Mouse (Mus musculus): ENCODE measurements around the gene Gys1. TPM values are rescaled to one million over a fixed set of nuclear protein-coding genes. Genes with fewer than 3 reads are reported as not detected.

Gys1 gene
- polyA plus RNA-seq, 1 experiment from 2014 or later, result 32.7 TPM

GRCm38 (mm10) chr7:45403532-45404261 is 30.9 kb upstream of the Gys1 start:
- Histone ChIP-seq H3K9me3 (ENCODE audit: control insufficient read depth, low read depth, low read length) (no peaks in the 10 kb centered on the region), H3K27me3 (ENCODE audit: control insufficient read depth, insufficient read depth, low read length) (peaks cover 33% of the 10 kb centered on the region), H3K4me3 (ENCODE audit: low read depth, low read length) (no peak overlapping the region), H3K4me1 (ENCODE audit: control insufficient read depth, insufficient read depth, low read length) (no peaks in the 10 kb centered on the region), H3K4me2 (replicated peaks; ENCODE audit: low read depth, low read length) (no peak overlapping the region), H3K36me3 (ENCODE audit: control insufficient read depth, insufficient read depth, low read length) (no peaks in the 10 kb centered on the region), H3K27ac (ENCODE audit: low read length) (no peak overlapping the region), H3K9ac (replicated peaks; ENCODE audit: low read depth, low read length) (no peak overlapping the region)
- ATAC-seq (ENCODE audit: insufficient number of reproducible peaks, insufficient read depth, low FRiP score, low read depth), result no peak
- WGBS, result 44% methylated on average over 6 of the region's 6 CpGs

GRCm38 (mm10) chr7:45405091-45406075 is 29.3 kb upstream of the Gys1 start, which contains the start of gene Kcna7:
Kcna7 (plus strand) TSS chr7:45405653.
- Histone ChIP-seq H3K9me3 (ENCODE audit: control insufficient read depth, low read depth, low read length) (no peaks in the 10 kb centered on the region), H3K9ac (replicated peaks; ENCODE audit: low read depth, low read length) (no peak within 1 kb of the TSS), H3K4me3 (ENCODE audit: low read depth, low read length) (peak within 1 kb of the TSS; percentile 36), H3K4me1 (ENCODE audit: control insufficient read depth, insufficient read depth, low read length) (no peaks in the 10 kb centered on the region), H3K27me3 (ENCODE audit: control insufficient read depth, insufficient read depth, low read length) (peaks cover 35% of the 10 kb centered on the region), H3K27ac (ENCODE audit: low read length) (no peak within 1 kb of the TSS), H3K4me2 (replicated peaks; ENCODE audit: low read depth, low read length) (peak within 1 kb of the TSS; percentile 64), H3K36me3 (ENCODE audit: control insufficient read depth, insufficient read depth, low read length) (no peaks in the 10 kb centered on the region)
- WGBS, result 11% methylated on average over 28 of the region's 28 CpGs
- no peak for ATAC-seq (ENCODE audit: insufficient number of reproducible peaks, insufficient read depth, low FRiP score, low read depth)

GRCm38 (mm10) chr7:45406157-45407156 is 28.2 kb upstream of the Gys1 start:
- no peak overlapping the region for H3K9ac ChIP-seq (replicated peaks; ENCODE audit: low read depth, low read length)
- no peak overlapping the region for H3K27ac ChIP-seq (ENCODE audit: low read length)
- no peaks in the 10 kb centered on the region for H3K9me3 ChIP-seq (ENCODE audit: control insufficient read depth, low read depth, low read length)
- H3K4me2 ChIP-seq (replicated peaks; ENCODE audit: low read depth, low read length), result peak overlapping the region; percentile 64
- no peak for ATAC-seq (ENCODE audit: insufficient number of reproducible peaks, insufficient read depth, low FRiP score, low read depth)
- peak overlapping the region; percentile 36 for H3K4me3 ChIP-seq (ENCODE audit: low read depth, low read length)
- no peaks in the 10 kb centered on the region for H3K36me3 ChIP-seq (ENCODE audit: control insufficient read depth, insufficient read depth, low read length)
- no peaks in the 10 kb centered on the region for H3K4me1 ChIP-seq (ENCODE audit: control insufficient read depth, insufficient read depth, low read length)
- under 1% methylated on average over 101 of the region's 114 CpGs for WGBS
- peaks cover 36% of the 10 kb centered on the region for H3K27me3 ChIP-seq (ENCODE audit: control insufficient read depth, insufficient read depth, low read length)

- Histone ChIP-seq H3K36me3 (ENCODE audit: control insufficient read depth, insufficient read depth, low read length) (no peaks in the 10 kb centered on the region), H3K9me3 (ENCODE audit: control insufficient read depth, low read depth, low read length) (no peaks in the 10 kb centered on the region), H3K9ac (replicated peaks; ENCODE audit: low read depth, low read length) (no peak overlapping the region), H3K4me2 (replicated peaks; ENCODE audit: low read depth, low read length) (no peak overlapping the region), H3K4me3 (ENCODE audit: low read depth, low read length) (no peak overlapping the region), H3K27ac (ENCODE audit: low read length) (no peak overlapping the region), H3K4me1 (ENCODE audit: control insufficient read depth, insufficient read depth, low read length) (no peaks in the 10 kb centered on the region), H3K27me3 (ENCODE audit: control insufficient read depth, insufficient read depth, low read length) (peaks cover 39% of the 10 kb centered on the region)
- whole genome bisulfite sequencing, result 72% methylated on average over 10 of the region's 10 CpGs
- no peak for ATAC-seq (ENCODE audit: insufficient number of reproducible peaks, insufficient read depth, low FRiP score, low read depth)
These were observed 26.8 kb upstream of the Gys1 start for GRCm38 (mm10) chr7:45407836-45408235.

GRCm38 (mm10) chr7:45408351-45408750 is 26.3 kb upstream of the Gys1 start:
- H3K9me3 ChIP-seq (ENCODE audit: control insufficient read depth, low read depth, low read length), result no peaks in the 10 kb centered on the region
- no peak overlapping the region for H3K4me2 ChIP-seq (replicated peaks; ENCODE audit: low read depth, low read length)
- WGBS, result 69% methylated on average over 7 of the region's 7 CpGs

GRCm38 (mm10) chr7:45408949-45409348 is 25.7 kb upstream of the Gys1 start:
- Histone ChIP-seq H3K4me1 (ENCODE audit: control insufficient read depth, insufficient read depth, low read length) (peaks cover 3% of the 10 kb centered on the region; the same call in 1 of the 2 replicates), H3K27ac (ENCODE audit: low read length) (no peak overlapping the region), H3K4me3 (ENCODE audit: low read depth, low read length) (no peak overlapping the region), H3K4me2 (replicated peaks; ENCODE audit: low read depth, low read length) (no peak overlapping the region), H3K36me3 (ENCODE audit: control insufficient read depth, insufficient read depth, low read length) (no peaks in the 10 kb centered on the region), H3K9me3 (ENCODE audit: control insufficient read depth, low read depth, low read length) (no peaks in the 10 kb centered on the region), H3K9ac (replicated peaks; ENCODE audit: low read depth, low read length) (no peak overlapping the region), H3K27me3 (ENCODE audit: control insufficient read depth, insufficient read depth, low read length) (peaks cover 40% of the 10 kb centered on the region)
- 88% methylated on average over 17 of the region's 17 CpGs for WGBS
- no peak for ATAC-seq (ENCODE audit: insufficient number of reproducible peaks, insufficient read depth, low FRiP score, low read depth)

More at GRCm38 (mm10) chr7:45408351-45408750, 26.3 kb upstream of the Gys1 start:
- no peak for ATAC-seq (ENCODE audit: insufficient number of reproducible peaks, insufficient read depth, low FRiP score, low read depth)
- H3K9ac ChIP-seq (replicated peaks; ENCODE audit: low read depth, low read length), result no peak overlapping the region
- peaks cover 39% of the 10 kb centered on the region for H3K27me3 ChIP-seq (ENCODE audit: control insufficient read depth, insufficient read depth, low read length)
- H3K4me1 ChIP-seq (ENCODE audit: control insufficient read depth, insufficient read depth, low read length), result no peaks in the 10 kb centered on the region
- no peak overlapping the region for H3K27ac ChIP-seq (ENCODE audit: low read length)
- no peaks in the 10 kb centered on the region for H3K36me3 ChIP-seq (ENCODE audit: control insufficient read depth, insufficient read depth, low read length)
- H3K4me3 ChIP-seq (ENCODE audit: low read depth, low read length), result no peak overlapping the region

GRCm38 (mm10) chr7:45409497-45410163 is 25.0 kb upstream of the Gys1 start:
- no peak for ATAC-seq (ENCODE audit: insufficient number of reproducible peaks, insufficient read depth, low FRiP score, low read depth)
- Histone ChIP-seq H3K9ac (replicated peaks; ENCODE audit: low read depth, low read length) (no peak overlapping the region), H3K9me3 (ENCODE audit: control insufficient read depth, low read depth, low read length) (no peaks in the 10 kb centered on the region), H3K4me2 (replicated peaks; ENCODE audit: low read depth, low read length) (no peak overlapping the region), H3K4me1 (ENCODE audit: control insufficient read depth, insufficient read depth, low read length) (peaks cover 8% of the 10 kb centered on the region; the same call in 1 of the 2 replicates), H3K4me3 (ENCODE audit: low read depth, low read length) (no peak overlapping the region), H3K27ac (ENCODE audit: low read length) (no peak overlapping the region), H3K27me3 (ENCODE audit: control insufficient read depth, insufficient read depth, low read length) (peaks cover 46% of the 10 kb centered on the region), H3K36me3 (ENCODE audit: control insufficient read depth, insufficient read depth, low read length) (no peaks in the 10 kb centered on the region)
- WGBS, result 85% methylated on average over 8 of the region's 8 CpGs
